Mouse (Mus musculus) forebrain, embryonic 16.5 days (tissue): ENCODE measurements around the gene Cyth3. TPM values are rescaled to one million over a fixed set of nuclear protein-coding genes. Genes with fewer than 3 reads are reported as not detected.

ENCODE experiments used
- ATAC-seq: fragments of 200-750 bp; cut with Nextera tagmentation; 2 replicates; pipeline ENCODE4 v1.8.0; 2017; ENCODE audit warnings: mild to moderate bottlenecking, moderate library complexity
- H3K27ac ChIP-seq: fragments of 300-500 bp; sonication (generic); 2 replicates; pipeline ENCODE4 v1.5.1; 2014; ENCODE audit warnings: low read length, control low read depth
- H3K27me3 ChIP-seq: fragments of 300-500 bp; sonication (generic); replicated peaks from 2 replicates; pipeline ENCODE4 v1.6.1; 2014; ENCODE audit warnings: low read length; ENCODE audit not compliant: control insufficient read depth, insufficient read depth
- H3K36me3 ChIP-seq: fragments of 300-500 bp; sonication (generic); 2 replicates; pipeline ENCODE4 v1.6.1; 2014; ENCODE audit not compliant: control insufficient read depth, insufficient read depth
- H3K4me1 ChIP-seq: fragments of 300-500 bp; sonication (generic); replicated peaks from 2 replicates; pipeline ENCODE4 v1.6.1; 2014; ENCODE audit warnings: low read length; ENCODE audit not compliant: control insufficient read depth, insufficient read depth
- H3K4me2 ChIP-seq: fragments of 300-500 bp; sonication (generic); 2 replicates; pipeline ENCODE4 v1.6.1; 2014; ENCODE audit warnings: mild to moderate bottlenecking, low read length, control low read depth
- H3K4me3 ChIP-seq: fragments of 300-500 bp; sonication (generic); replicated peaks from 2 replicates; pipeline ENCODE4 v1.5.1; 2014; ENCODE audit warnings: mild to moderate bottlenecking, low read length, control low read depth
- H3K9ac ChIP-seq: fragments of 300-500 bp; sonication (generic); replicated peaks from 2 replicates; pipeline ENCODE4 v1.6.1; 2014; ENCODE audit warnings: low read depth, low read length, control low read depth
- H3K9me3 ChIP-seq: fragments of 300-500 bp; sonication (generic); 2 replicates; pipeline ENCODE4 v1.6.1; 2016; ENCODE audit warnings: low read length; ENCODE audit not compliant: control insufficient read depth
- WGBS: fragments of 180-500 bp; shearing (Covaris S2); extraction: QIAGEN DNeasy Blood & Tissue Kit; methylation state at CpG from one replicate; pipeline ENCODE4 v1.1.7; 2014; 5-methylcytosine and 5-hydroxymethylcytosine counted together
- polyA plus RNA-seq: library from polyadenylated mRNA; unstranded; fragments of >200 nt; fragmentation: Nextera tagmentation; extraction: Ambion mirVana; gene quantifications from 2 replicates; pipeline ENCODE4 v1.2.1, GENCODE M21; 2015

Gene Cyth3
- polyA plus RNA-seq, 1 experiment from 2014 or later, result 48.8 TPM

DNA sequence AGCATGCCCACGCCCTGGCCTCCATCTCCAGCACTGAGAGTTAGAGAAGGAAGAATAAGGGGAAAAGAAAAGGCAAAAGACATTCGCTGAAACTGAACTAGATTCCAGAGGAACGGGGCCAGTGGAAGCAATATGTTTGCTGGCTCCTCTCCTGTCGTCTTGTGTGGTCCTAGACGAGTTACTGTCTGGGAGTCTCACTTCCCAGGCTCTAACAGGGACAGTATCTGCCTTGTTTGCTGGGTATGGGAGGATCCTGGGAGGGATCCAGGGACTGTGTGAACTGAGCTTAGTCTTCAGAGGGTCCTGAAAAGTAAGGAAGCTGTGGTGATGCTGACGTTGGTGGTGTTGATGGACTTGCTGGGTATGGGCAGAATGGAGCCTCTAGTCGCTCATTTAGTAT is 10.3 kb upstream of the Cyth3 start:
- no peak for ATAC-seq
- WGBS, result 65% methylated on average over 7 of the region's 7 CpGs
- no peaks in the 10 kb centered on the region for H3K9me3 ChIP-seq

GRCm38 (mm10) chr5:143613265-143613664 is 9.0 kb upstream of the Cyth3 start:
- no peaks in the 10 kb centered on the region; the same call in 1 of the 2 replicates for H3K4me1 ChIP-seq
- H3K9ac ChIP-seq, result no peak overlapping the region
- no peak overlapping the region for H3K4me2 ChIP-seq
- H3K36me3 ChIP-seq, result no peaks in the 10 kb centered on the region
- no peaks in the 10 kb centered on the region for H3K27me3 ChIP-seq
- H3K27ac ChIP-seq, result no peak overlapping the region
- 60% methylated on average over 4 of the region's 4 CpGs for WGBS
- no peaks in the 10 kb centered on the region for H3K9me3 ChIP-seq
- ATAC-seq, result no peak
- H3K4me3 ChIP-seq, result no peak overlapping the region

More for the DNA sequence above, 10.3 kb upstream of the Cyth3 start:
- Histone ChIP-seq H3K36me3 (no peaks in the 10 kb centered on the region), H3K4me3 (no peak overlapping the region), H3K9ac (no peak overlapping the region), H3K27ac (no peak overlapping the region), H3K27me3 (no peaks in the 10 kb centered on the region), H3K4me2 (no peak overlapping the region), H3K4me1 (no peaks in the 10 kb centered on the region; the same call in 1 of the 2 replicates)

GRCm38 (mm10) chr5:143614519-143614918 is 7.7 kb upstream of the Cyth3 start:
- Histone ChIP-seq H3K36me3 (no peaks in the 10 kb centered on the region), H3K4me2 (no peak overlapping the region), H3K27me3 (no peaks in the 10 kb centered on the region), H3K4me3 (no peak overlapping the region), H3K9me3 (no peaks in the 10 kb centered on the region), H3K27ac (no peak overlapping the region), H3K4me1 (no peaks in the 10 kb centered on the region), H3K9ac (no peak overlapping the region)
- WGBS, result 66% methylated on average over 5 of the region's 5 CpGs
- ATAC-seq, result no peak

DNA sequence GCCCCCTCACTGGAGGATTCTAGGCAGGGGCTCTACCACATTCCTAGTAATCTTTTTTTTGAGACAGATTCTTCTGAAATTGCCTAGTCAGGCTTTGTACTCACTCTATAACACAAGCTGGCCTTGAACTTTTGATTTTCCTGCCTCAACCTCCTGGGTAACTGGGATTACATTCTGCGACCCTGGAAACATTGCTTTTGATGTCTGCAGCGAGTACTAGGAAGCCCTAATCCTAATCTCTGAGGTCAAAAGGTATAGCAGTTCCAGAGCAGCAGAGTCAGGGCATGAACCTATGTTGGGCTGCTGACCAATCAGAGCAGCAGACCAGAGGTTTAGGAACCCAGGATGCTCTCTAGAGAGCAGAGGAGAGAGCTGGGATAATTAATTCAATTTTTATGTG is 6.9 kb upstream of the Cyth3 start:
- Histone ChIP-seq H3K27ac (no peak overlapping the region), H3K4me3 (no peak overlapping the region), H3K9ac (no peak overlapping the region), H3K9me3 (no peaks in the 10 kb centered on the region), H3K36me3 (no peaks in the 10 kb centered on the region), H3K27me3 (no peaks in the 10 kb centered on the region), H3K4me1 (no peaks in the 10 kb centered on the region), H3K4me2 (no peak overlapping the region)
- no peak for ATAC-seq
- WGBS, result 74% methylated on average over 2 of the region's 2 CpGs

- ATAC-seq, result no peak
- WGBS, result 93% methylated on average over 4 of the region's 4 CpGs
- no peak overlapping the region for H3K9ac ChIP-seq
- H3K4me3 ChIP-seq, result no peak overlapping the region
- H3K36me3 ChIP-seq, result no peaks in the 10 kb centered on the region
- H3K27ac ChIP-seq, result no peak overlapping the region
- H3K9me3 ChIP-seq, result no peaks in the 10 kb centered on the region
- no peak overlapping the region for H3K4me2 ChIP-seq
- no peaks in the 10 kb centered on the region for H3K4me1 ChIP-seq
- H3K27me3 ChIP-seq, result no peaks in the 10 kb centered on the region
Measured at GRCm38 (mm10) chr5:143616116-143616515, 6.1 kb upstream of the Cyth3 start.

DNA sequence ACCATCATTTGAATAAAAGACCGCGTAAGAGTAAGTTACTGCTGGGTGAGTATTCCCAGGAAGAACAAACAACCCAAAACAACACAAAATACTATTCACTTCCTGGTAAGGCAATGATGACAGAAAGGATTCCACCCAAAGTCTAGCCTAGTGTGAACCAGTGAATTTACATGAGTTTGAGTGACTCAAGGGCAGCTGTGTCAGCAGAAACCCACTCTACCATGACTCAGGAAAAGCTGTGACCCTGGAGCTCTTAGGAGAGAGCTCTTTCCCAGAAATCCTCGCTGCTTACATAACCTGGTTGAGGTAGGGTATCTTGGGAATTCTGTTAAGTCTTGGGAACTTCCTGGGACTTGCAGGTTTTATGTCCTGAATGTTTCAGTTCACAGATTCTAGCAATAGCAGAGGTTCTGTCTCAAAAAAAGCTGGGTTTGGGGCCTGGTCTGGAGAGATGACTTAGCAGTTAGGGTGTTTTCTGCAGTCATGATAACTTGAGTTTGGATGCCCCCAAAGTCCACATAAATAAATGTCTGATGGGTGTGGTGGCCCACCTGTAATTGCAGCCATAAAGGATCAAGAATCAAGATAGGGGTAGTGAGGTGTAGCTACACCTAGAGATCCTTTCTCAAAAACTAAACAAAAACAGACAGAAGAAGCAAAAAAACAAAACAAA is 5.5 kb upstream of the Cyth3 start:
- no peak overlapping the region for H3K4me3 ChIP-seq
- H3K36me3 ChIP-seq, result no peaks in the 10 kb centered on the region
- no peak overlapping the region for H3K27ac ChIP-seq
- H3K4me1 ChIP-seq, result no peaks in the 10 kb centered on the region
- WGBS, result 87% methylated on average over 3 of the region's 3 CpGs
- no peak for ATAC-seq
- no peaks in the 10 kb centered on the region for H3K9me3 ChIP-seq
- H3K9ac ChIP-seq, result no peak overlapping the region
- no peaks in the 10 kb centered on the region for H3K27me3 ChIP-seq
- no peak overlapping the region for H3K4me2 ChIP-seq

GRCm38 (mm10) chr5:143617487-143618209 is 4.6 kb upstream of the Cyth3 start:
- H3K27me3 ChIP-seq, result no peaks in the 10 kb centered on the region
- no peak overlapping the region for H3K9ac ChIP-seq
- WGBS, result 63% methylated on average over 10 of the region's 10 CpGs
- no peak overlapping the region for H3K4me3 ChIP-seq
- no peak overlapping the region for H3K4me2 ChIP-seq
- no peaks in the 10 kb centered on the region for H3K4me1 ChIP-seq
- H3K9me3 ChIP-seq, result no peaks in the 10 kb centered on the region
- ATAC-seq, result no peak
- no peaks in the 10 kb centered on the region for H3K36me3 ChIP-seq
- no peak overlapping the region for H3K27ac ChIP-seq

- Histone ChIP-seq H3K4me2 (no peak overlapping the region), H3K36me3 (no peaks in the 10 kb centered on the region), H3K9me3 (no peaks in the 10 kb centered on the region), H3K27me3 (no peaks in the 10 kb centered on the region), H3K9ac (no peak overlapping the region), H3K4me1 (peaks cover 8% of the 10 kb centered on the region), H3K4me3 (no peak overlapping the region), H3K27ac (no peak overlapping the region)
- ATAC-seq, result no peak
- 73% methylated on average over 7 of the region's 7 CpGs for WGBS
Measured at GRCm38 (mm10) chr5:143618585-143618984, 3.7 kb upstream of the Cyth3 start.

GRCm38 (mm10) chr5:143620196-143620595 is 2.1 kb upstream of the Cyth3 start:
- ATAC-seq, result no peak
- peaks cover 15% of the 10 kb centered on the region for H3K4me1 ChIP-seq
- H3K36me3 ChIP-seq, result no peaks in the 10 kb centered on the region
- H3K4me2 ChIP-seq, result no peak overlapping the region
- H3K9ac ChIP-seq, result no peak overlapping the region
- H3K9me3 ChIP-seq, result no peaks in the 10 kb centered on the region
- H3K4me3 ChIP-seq, result no peak overlapping the region
- WGBS, result 60% methylated on average over 1 of the region's 1 CpGs
- H3K27ac ChIP-seq, result no peak overlapping the region
- no peaks in the 10 kb centered on the region for H3K27me3 ChIP-seq
